Mouse (Mus musculus): ENCODE measurements around the gene Pip5kl1. TPM values are rescaled to one million over a fixed set of nuclear protein-coding genes. Genes with fewer than 3 reads are reported as not detected.
A peak's percentile ranks its signal among the peaks of the same experiment; 100 is the strongest.

Pip5kl1 gene
- polyA plus RNA-seq, 1 experiment from 2014 or later, result 5.4 TPM

GRCm38 (mm10) chr2:32570698-32571494 is 3.7 kb upstream of the Pip5kl1 start, which contains the start of gene Dpm2:
Gene Dpm2 (plus strand): TSS chr2:32570858.
- H3K4me3 ChIP-seq (replicated peaks), result peak within 1 kb of the TSS; percentile 75
- H3K27me3 ChIP-seq, result no peaks in the 10 kb centered on the region
- H3K27ac ChIP-seq, result peak within 1 kb of the TSS; percentile 56; the same call in 1 of the 2 replicates
- H3K4me1 ChIP-seq (replicated peaks), result peaks cover 15% of the 10 kb centered on the region
- H3K9me3 ChIP-seq, result no peaks in the 10 kb centered on the region
- WGBS, result 2% methylated on average over 36 of the region's 36 CpGs
- H3K9ac ChIP-seq (replicated peaks), result peak within 1 kb of the TSS; percentile 68
- H3K36me3 ChIP-seq, result peaks cover 45% of the 10 kb centered on the region
- peak; percentile 72 for ATAC-seq (ENCODE audit: insufficient number of reproducible peaks, insufficient read depth, low FRiP score, low TSS enrichment, low read depth)
- H3K4me2 ChIP-seq, result peak within 1 kb of the TSS; percentile 93

GRCm38 (mm10) chr2:32572196-32572595 is 2.4 kb upstream of the Pip5kl1 start:
- H3K4me2 ChIP-seq, result peak overlapping the region; percentile 93; the same call in 1 of the 2 replicates
- WGBS, result 90% methylated on average over 11 of the region's 11 CpGs
- peaks cover 33% of the 10 kb centered on the region for H3K36me3 ChIP-seq
- peaks cover 18% of the 10 kb centered on the region for H3K4me1 ChIP-seq (replicated peaks)
- H3K9ac ChIP-seq (replicated peaks), result no peak overlapping the region
- no peak overlapping the region for H3K27ac ChIP-seq
- H3K27me3 ChIP-seq, result peaks cover 10% of the 10 kb centered on the region
- ATAC-seq (ENCODE audit: insufficient number of reproducible peaks, insufficient read depth, low FRiP score, low TSS enrichment, low read depth), result no peak
- H3K9me3 ChIP-seq, result no peaks in the 10 kb centered on the region
- no peak overlapping the region for H3K4me3 ChIP-seq (replicated peaks)

GRCm38 (mm10) chr2:32574901-32575585 is 446 bp downstream of the Pip5kl1 start:
- H3K4me1 ChIP-seq (replicated peaks), result peaks cover 21% of the 10 kb centered on the region
- 0 out of 2 replicates have a peak overlapping the region, but pooled peaks have one; percentile 45 for H3K27ac ChIP-seq
- H3K4me2 ChIP-seq, result peak overlapping the region; percentile 94
- peaks cover 39% of the 10 kb centered on the region for H3K27me3 ChIP-seq
- peaks cover 13% of the 10 kb centered on the region; the same call in 1 of the 2 replicates for H3K36me3 ChIP-seq
- 1% methylated on average over 26 of the region's 26 CpGs for WGBS
- peak overlapping the region; percentile 54 for H3K4me3 ChIP-seq (replicated peaks)
- H3K9me3 ChIP-seq, result no peaks in the 10 kb centered on the region
- H3K9ac ChIP-seq (replicated peaks), result peak overlapping the region; percentile 68
- no peak for ATAC-seq (ENCODE audit: insufficient number of reproducible peaks, insufficient read depth, low FRiP score, low TSS enrichment, low read depth)

GRCm38 (mm10) chr2:32575586-32576160 is 1.1 kb downstream of the Pip5kl1 start, which contains the start of gene 9430097D07Rik:
Gene 9430097D07Rik (minus strand): TSS chr2:32575684.
- peak; percentile 45; the same call in 1 of the 2 replicates for ATAC-seq (ENCODE audit: insufficient number of reproducible peaks, insufficient read depth, low FRiP score, low TSS enrichment, low read depth)
- WGBS, result 7% methylated on average over 28 of the region's 28 CpGs
- peaks cover 21% of the 10 kb centered on the region for H3K4me1 ChIP-seq (replicated peaks)
- H3K36me3 ChIP-seq, result peaks cover 13% of the 10 kb centered on the region; the same call in 1 of the 2 replicates
- H3K9ac ChIP-seq (replicated peaks), result peak within 1 kb of the TSS; percentile 68
- H3K4me2 ChIP-seq, result peak within 1 kb of the TSS; percentile 94
- H3K27ac ChIP-seq, result 0 out of 2 replicates have a peak within 1 kb of the TSS, but pooled peaks have one; percentile 45
- H3K4me3 ChIP-seq (replicated peaks), result peak within 1 kb of the TSS; percentile 54
- no peaks in the 10 kb centered on the region for H3K9me3 ChIP-seq
- peaks cover 42% of the 10 kb centered on the region for H3K27me3 ChIP-seq

GRCm38 (mm10) chr2:32576532-32576931 is 1.9 kb downstream of the Pip5kl1 start:
- Histone ChIP-seq H3K27ac (no peak overlapping the region), H3K27me3 (peaks cover 42% of the 10 kb centered on the region), H3K4me2 (0 out of 2 replicates have a peak overlapping the region, but pooled peaks have one; percentile 94), H3K4me1 (replicated peaks) (peaks cover 18% of the 10 kb centered on the region), H3K4me3 (replicated peaks) (no peak overlapping the region), H3K9ac (replicated peaks) (no peak overlapping the region), H3K9me3 (no peaks in the 10 kb centered on the region), H3K36me3 (peaks cover 13% of the 10 kb centered on the region; the same call in 1 of the 2 replicates)
- ATAC-seq (ENCODE audit: insufficient number of reproducible peaks, insufficient read depth, low FRiP score, low TSS enrichment, low read depth), result no peak
- 90% methylated on average over 9 of the region's 9 CpGs for WGBS

GRCm38 (mm10) chr2:32578146-32579046 is 3.8 kb downstream of the Pip5kl1 start:
- H3K4me3 ChIP-seq (replicated peaks), result no peak overlapping the region
- no peak overlapping the region for H3K27ac ChIP-seq
- H3K4me2 ChIP-seq, result no peak overlapping the region
- no peaks in the 10 kb centered on the region for H3K9me3 ChIP-seq
- H3K4me1 ChIP-seq (replicated peaks), result peaks cover 16% of the 10 kb centered on the region
- H3K9ac ChIP-seq (replicated peaks), result no peak overlapping the region
- no peaks in the 10 kb centered on the region; the same call in 1 of the 2 replicates for H3K36me3 ChIP-seq
- 36% methylated on average over 24 of the region's 30 CpGs for WGBS
- H3K27me3 ChIP-seq, result peaks cover 54% of the 10 kb centered on the region
- ATAC-seq (ENCODE audit: insufficient number of reproducible peaks, insufficient read depth, low FRiP score, low TSS enrichment, low read depth), result no peak

GRCm38 (mm10) chr2:32581450-32582095 is 7.0 kb downstream of the Pip5kl1 start:
- no peak overlapping the region for H3K27ac ChIP-seq
- ATAC-seq (ENCODE audit: insufficient number of reproducible peaks, insufficient read depth, low FRiP score, low TSS enrichment, low read depth), result no peak
- H3K9ac ChIP-seq (replicated peaks), result no peak overlapping the region
- WGBS, result 38% methylated on average over 19 of the region's 19 CpGs
- H3K4me1 ChIP-seq (replicated peaks), result 0 out of 2 replicates have a peak, but pooled peaks cover 10% of the 10 kb centered on the region
- no peaks in the 10 kb centered on the region for H3K36me3 ChIP-seq
- H3K4me3 ChIP-seq (replicated peaks), result 0 out of 2 replicates have a peak overlapping the region, but pooled peaks have one; percentile 15
- peaks cover 49% of the 10 kb centered on the region for H3K27me3 ChIP-seq
- no peaks in the 10 kb centered on the region for H3K9me3 ChIP-seq
- peak overlapping the region; percentile 36 for H3K4me2 ChIP-seq

- Histone ChIP-seq H3K4me3 (replicated peaks) (peak overlapping the region; percentile 27), H3K27ac (no peak overlapping the region), H3K4me1 (replicated peaks) (peaks cover 19% of the 10 kb centered on the region), H3K4me2 (peak overlapping the region; percentile 62), H3K27me3 (peaks cover 34% of the 10 kb centered on the region), H3K36me3 (no peaks in the 10 kb centered on the region), H3K9ac (replicated peaks) (peak overlapping the region; percentile 54), H3K9me3 (no peaks in the 10 kb centered on the region)
- peak; percentile 45 for ATAC-seq (ENCODE audit: insufficient number of reproducible peaks, insufficient read depth, low FRiP score, low TSS enrichment, low read depth)
- 13% methylated on average over 37 of the region's 37 CpGs for WGBS
Observed at GRCm38 (mm10) chr2:32582830-32583799, 8.5 kb downstream of the Pip5kl1 start.

GRCm38 (mm10) chr2:32585149-32585714 is 10.6 kb downstream of the Pip5kl1 start:
- H3K27me3 ChIP-seq, result peaks cover 13% of the 10 kb centered on the region
- ATAC-seq (ENCODE audit: insufficient number of reproducible peaks, insufficient read depth, low FRiP score, low TSS enrichment, low read depth), result no peak
- H3K4me3 ChIP-seq (replicated peaks), result no peak overlapping the region
- peaks cover 6% of the 10 kb centered on the region for H3K36me3 ChIP-seq
- no peaks in the 10 kb centered on the region for H3K9me3 ChIP-seq
- 84% methylated on average over 7 of the region's 7 CpGs for WGBS
- H3K9ac ChIP-seq (replicated peaks), result no peak overlapping the region
- H3K27ac ChIP-seq, result no peak overlapping the region
- H3K4me2 ChIP-seq, result no peak overlapping the region
- H3K4me1 ChIP-seq (replicated peaks), result peaks cover 21% of the 10 kb centered on the region
